Mouse (Mus musculus) hindbrain, embryonic 11.5 days (tissue): ENCODE data around the gene Nub1. TPM values are rescaled to one million over a fixed set of nuclear protein-coding genes. Genes with fewer than 3 reads are reported as not detected.
A peak's percentile ranks its signal among the peaks of the same experiment; 100 is the strongest.
"Not testable (repeated sequence)": the region's sequence is repeated elsewhere in the genome, so short reads cannot be mapped to it uniquely, and the experiment has no call there.

Experiments used
- ATAC-seq: fragments of 200-750 bp; cut with Nextera tagmentation; 2 replicates; pipeline ENCODE4 v1.8.0; 2017; ENCODE audit warnings: mild to moderate bottlenecking, moderate TSS enrichment, moderate library complexity; ENCODE audit not compliant: low FRiP score
- DNase-seq: peaks from one replicate; pipeline ENCODE4 v3.0.0-alpha.2; 2015; ENCODE audit warnings: low spot score
- H3K27ac ChIP-seq: fragments of 300-500 bp; sonication (generic); 2 replicates; pipeline ENCODE4 v1.5.1; 2014; ENCODE audit warnings: mild to moderate bottlenecking, low read depth, low read length
- H3K27me3 ChIP-seq: fragments of 300-500 bp; sonication (generic); 2 replicates; pipeline ENCODE4 v1.6.1; 2014; ENCODE audit warnings: mild to moderate bottlenecking, low read length, moderate library complexity, mixed read lengths; ENCODE audit not compliant: control insufficient read depth, insufficient read depth
- H3K36me3 ChIP-seq: fragments of 300-500 bp; sonication (generic); 2 replicates; pipeline ENCODE4 v1.6.1; 2014; ENCODE audit warnings: mild to moderate bottlenecking, low read length, moderate library complexity, mixed read lengths; ENCODE audit not compliant: control insufficient read depth, insufficient read depth
- H3K4me1 ChIP-seq: fragments of 300-500 bp; sonication (generic); replicated peaks from 2 replicates; pipeline ENCODE4 v1.6.1; 2014; ENCODE audit warnings: low read length, mixed read lengths; ENCODE audit not compliant: control insufficient read depth, insufficient read depth
- H3K4me2 ChIP-seq: fragments of 300-500 bp; sonication (generic); replicated peaks from 2 replicates; pipeline ENCODE4 v1.6.1; 2014; ENCODE audit warnings: mild to moderate bottlenecking, low read depth, low read length
- H3K4me3 ChIP-seq: fragments of 300-500 bp; sonication (generic); 2 replicates; pipeline ENCODE4 v1.5.1; 2014; ENCODE audit warnings: low read depth, low read length
- H3K9ac ChIP-seq: fragments of 300-500 bp; sonication (generic); 2 replicates; pipeline ENCODE4 v1.6.1; 2014; ENCODE audit warnings: low read depth, low read length
- H3K9me3 ChIP-seq: fragments of 300-500 bp; sonication (generic); 2 replicates; pipeline ENCODE4 v1.6.1; 2016; ENCODE audit warnings: low read length; ENCODE audit not compliant: control insufficient read depth
- WGBS: fragments of 180-500 bp; shearing (Covaris S2); extraction: QIAGEN DNeasy Blood & Tissue Kit; methylation state at CpG from one replicate; pipeline ENCODE4 v1.1.7; 2014; 5-methylcytosine and 5-hydroxymethylcytosine counted together
- polyA plus RNA-seq: library from polyadenylated mRNA; unstranded; fragments of >200 nt; fragmentation: Nextera tagmentation; extraction: Ambion mirVana; gene quantifications from 2 replicates; pipeline ENCODE4 v1.2.1, GENCODE M21; 2014

Nub1 gene
- polyA plus RNA-seq, 1 experiment from 2014 or later: 36.0 TPM

GRCm38 (mm10) chr5:24684578-24685365, 560 bp upstream of the Nub1 start:
- no peaks in the 10 kb centered on the region for H3K9me3 ChIP-seq
- peak overlapping the region; percentile 54 for H3K4me2 ChIP-seq
- no peaks in the 10 kb centered on the region; the same call in 1 of the 2 replicates for H3K4me1 ChIP-seq
- peak overlapping the region; percentile 35 for H3K4me3 ChIP-seq
- no peaks in the 10 kb centered on the region for H3K36me3 ChIP-seq
- H3K27me3 ChIP-seq: no peaks in the 10 kb centered on the region
- 29% methylated on average over 16 of the region's 16 CpGs for WGBS
- ATAC-seq: peak; percentile 60
- DNase-seq: peak; percentile 50
- H3K9ac ChIP-seq: peak overlapping the region; percentile 62
- peak overlapping the region; percentile 92 for H3K27ac ChIP-seq

- ATAC-seq: no peak; the same call in 1 of the 2 replicates
- Histone ChIP-seq H3K27me3 (no peaks in the 10 kb centered on the region), H3K9me3 (no peaks in the 10 kb centered on the region), H3K36me3 (no peaks in the 10 kb centered on the region), H3K4me2 (peak overlapping the region; percentile 61), H3K4me3 (peak overlapping the region; percentile 74), H3K4me1 (no peaks in the 10 kb centered on the region; the same call in 1 of the 2 replicates), H3K27ac (peak overlapping the region; percentile 75), H3K9ac (peak overlapping the region; percentile 72)
- DNase-seq: no peak
- WGBS: 2% methylated on average over 15 of the region's 15 CpGs
Measured at GRCm38 (mm10) chr5:24686176-24686575, 844 bp downstream of the Nub1 start.

GRCm38 (mm10) chr5:24686671-24687420, 1.5 kb downstream of the Nub1 start:
- H3K27me3 ChIP-seq, H3K9ac ChIP-seq, H3K36me3 ChIP-seq, H3K9me3 ChIP-seq, ATAC-seq, DNase-seq, H3K27ac ChIP-seq, H3K4me1 ChIP-seq: not testable (repeated sequence)
- WGBS: 81% methylated on average over 16 of the region's 16 CpGs
- H3K4me2 ChIP-seq: peak overlapping the region; percentile 61
- peak overlapping the region; percentile 74 for H3K4me3 ChIP-seq

- Histone ChIP-seq H3K27me3 (no peaks in the 10 kb centered on the region), H3K9ac (no peak overlapping the region), H3K36me3 (0 out of 2 replicates have a peak, but pooled peaks cover 1% of the 10 kb centered on the region), H3K4me3 (no peak overlapping the region), H3K4me2 (no peak overlapping the region), H3K4me1 (no peaks in the 10 kb centered on the region; the same call in 1 of the 2 replicates), H3K27ac (no peak overlapping the region), H3K9me3 (no peaks in the 10 kb centered on the region)
- no peak for ATAC-seq
- no peak for DNase-seq
- WGBS: 89% methylated on average over 1 of the region's 1 CpGs
Measured at GRCm38 (mm10) chr5:24687696-24688095, 2.4 kb downstream of the Nub1 start.

- Histone ChIP-seq H3K27ac (no peak overlapping the region), H3K4me1 (no peaks in the 10 kb centered on the region), H3K4me3 (no peak overlapping the region), H3K27me3 (no peaks in the 10 kb centered on the region), H3K9me3 (no peaks in the 10 kb centered on the region), H3K9ac (no peak overlapping the region), H3K36me3 (peaks cover 16% of the 10 kb centered on the region), H3K4me2 (no peak overlapping the region)
- ATAC-seq (no peak), DNase-seq (no peak)
- WGBS: 91% methylated on average over 3 of the region's 3 CpGs
Measured at GRCm38 (mm10) chr5:24696704-24697103, 11.4 kb downstream of the Nub1 start.

GRCm38 (mm10) chr5:24701271-24701670, 15.9 kb downstream of the Nub1 start:
- H3K4me3 ChIP-seq: no peak overlapping the region

GRCm38 (mm10) chr5:24704615-24705014, 19.3 kb downstream of the Nub1 start:
- H3K36me3 ChIP-seq: peaks cover 7% of the 10 kb centered on the region; the same call in 1 of the 2 replicates

More at GRCm38 (mm10) chr5:24701271-24701670, 15.9 kb downstream of the Nub1 start:
- H3K9ac ChIP-seq: no peak overlapping the region
- ATAC-seq: no peak
- H3K9me3 ChIP-seq: no peaks in the 10 kb centered on the region
- H3K27ac ChIP-seq: peak overlapping the region; percentile 30
- DNase-seq: no peak
- H3K4me1 ChIP-seq: no peaks in the 10 kb centered on the region
- no peaks in the 10 kb centered on the region for H3K27me3 ChIP-seq
- H3K36me3 ChIP-seq: peaks cover 10% of the 10 kb centered on the region; the same call in 1 of the 2 replicates
- WGBS: 91% methylated on average over 3 of the region's 3 CpGs
- no peak overlapping the region for H3K4me2 ChIP-seq

GRCm38 (mm10) chr5:24709962-24710361, 24.6 kb downstream of the Nub1 start:
- H3K36me3 ChIP-seq: peaks cover 9% of the 10 kb centered on the region; the same call in 1 of the 2 replicates
- WGBS: 66% methylated on average over 2 of the region's 2 CpGs
- no peak for ATAC-seq

More at GRCm38 (mm10) chr5:24704615-24705014, 19.3 kb downstream of the Nub1 start:
- no peak overlapping the region for H3K4me3 ChIP-seq
- no peak overlapping the region for H3K4me2 ChIP-seq
- H3K9me3 ChIP-seq: no peaks in the 10 kb centered on the region
- ATAC-seq: no peak
- no peaks in the 10 kb centered on the region for H3K4me1 ChIP-seq
- H3K9ac ChIP-seq: no peak overlapping the region
- no peaks in the 10 kb centered on the region for H3K27me3 ChIP-seq
- H3K27ac ChIP-seq: no peak overlapping the region
- whole genome bisulfite sequencing: 93% methylated on average over 8 of the region's 8 CpGs
- DNase-seq: no peak

More at GRCm38 (mm10) chr5:24709962-24710361, 24.6 kb downstream of the Nub1 start:
- Histone ChIP-seq H3K27ac (no peak overlapping the region), H3K4me3 (no peak overlapping the region), H3K9me3 (no peaks in the 10 kb centered on the region), H3K4me2 (no peak overlapping the region), H3K9ac (no peak overlapping the region), H3K27me3 (no peaks in the 10 kb centered on the region), H3K4me1 (no peaks in the 10 kb centered on the region)
- DNase-seq: no peak
